Mouse (Mus musculus): ENCODE data around the gene Polr2g. TPM values are rescaled to one million over a fixed set of nuclear protein-coding genes. Genes with fewer than 3 reads are reported as not detected.
A peak's percentile ranks its signal among the peaks of the same experiment; 100 is the strongest.

Gene Polr2g
- polyA plus RNA-seq, 1 experiment from 2014 or later, result 65.7 TPM

DNA sequence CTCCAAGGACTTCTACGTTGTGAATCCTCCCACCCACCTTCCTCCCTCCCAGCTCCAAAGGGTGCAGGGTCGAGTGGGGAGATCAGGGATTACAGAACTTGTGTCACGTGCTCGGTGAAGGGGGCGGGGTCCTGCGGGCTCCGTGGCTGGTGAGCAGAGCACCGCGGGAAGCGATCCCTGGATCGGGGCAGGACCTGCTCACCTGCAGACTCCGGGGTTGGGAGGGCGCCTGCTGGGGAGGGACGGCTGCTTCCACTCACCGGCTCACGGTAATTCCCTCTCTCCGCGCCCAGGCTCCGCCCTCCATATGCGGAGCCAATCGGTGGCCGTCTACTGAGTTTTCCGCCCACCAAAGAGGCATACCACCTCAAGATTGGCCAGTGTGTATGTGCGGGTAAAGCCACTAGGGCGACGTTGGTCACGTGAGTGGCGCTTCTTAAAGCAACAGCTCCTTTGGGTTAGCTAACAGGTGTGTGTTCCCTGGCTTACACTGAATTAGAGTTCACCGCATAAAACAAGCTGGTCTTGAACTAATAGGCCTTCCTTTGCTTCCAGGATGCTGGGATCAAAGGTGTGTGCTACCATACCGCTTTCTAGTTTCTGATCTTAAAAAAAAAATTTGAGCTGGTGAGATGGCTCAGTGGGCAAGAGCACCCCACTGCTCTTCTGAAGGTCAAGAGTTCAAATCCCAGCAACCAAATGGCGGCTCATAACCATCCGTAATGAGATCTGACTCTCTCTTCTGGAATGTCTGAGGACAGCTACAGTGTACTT, 12.2 kb downstream of the Polr2g start, which contains the start of gene Taf6l:
TSS of gene Taf6l (minus strand) at position 410 of the 774 bp plus-strand sequence.
- H3K36me3 ChIP-seq (replicated peaks), result peaks cover 32% of the 10 kb centered on the region
- H3K4me3 ChIP-seq (replicated peaks), result peak within 1 kb of the TSS; percentile 89
- peak within 1 kb of the TSS; percentile 82 for H3K9ac ChIP-seq
- peak within 1 kb of the TSS; percentile 86 for H3K4me2 ChIP-seq
- H3K9me3 ChIP-seq (replicated peaks), result no peaks in the 10 kb centered on the region
- peak; percentile 99 for ATAC-seq (ENCODE audit: insufficient read depth)
- H3K27me3 ChIP-seq, result no peaks in the 10 kb centered on the region
- WGBS (ENCODE audit: insufficient replicate concordance), result under 1% methylated on average over 32 of the region's 32 CpGs
- H3K27ac ChIP-seq (replicated peaks), result peak within 1 kb of the TSS; percentile 89
- H3K4me1 ChIP-seq (replicated peaks), result peaks cover 24% of the 10 kb centered on the region

DNA sequence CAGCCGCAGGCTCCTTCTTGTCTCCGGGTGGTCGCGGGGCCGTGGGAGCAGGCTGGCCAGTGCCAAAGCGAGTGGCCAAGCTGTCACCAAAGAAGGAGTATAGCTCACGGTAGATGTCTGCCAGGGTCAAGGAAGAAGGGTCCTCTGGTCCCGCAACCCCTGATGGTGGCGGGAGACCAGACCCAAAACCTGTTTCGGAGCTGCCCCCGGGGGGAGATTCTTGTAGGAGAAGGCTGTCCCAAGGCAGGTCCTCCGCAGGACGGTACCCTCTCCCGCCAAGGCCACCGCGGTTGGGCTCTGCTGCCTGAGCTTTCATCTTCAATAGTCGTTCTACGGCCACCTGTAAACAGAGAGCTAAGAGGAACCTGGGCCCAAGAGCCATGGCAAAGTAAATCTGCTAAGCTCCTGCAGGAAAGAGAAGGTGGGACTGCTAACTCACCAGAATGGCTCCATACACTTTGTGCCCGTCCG, 23.4 kb downstream of the Polr2g start:
- Histone ChIP-seq H3K4me1 (replicated peaks) (peaks cover 51% of the 10 kb centered on the region), H3K27ac (replicated peaks) (peak overlapping the region; percentile 99), H3K4me2 (peak overlapping the region; percentile 92), H3K9ac (peak overlapping the region; percentile 97), H3K9me3 (replicated peaks) (no peaks in the 10 kb centered on the region), H3K27me3 (no peaks in the 10 kb centered on the region), H3K4me3 (replicated peaks) (peak overlapping the region; percentile 88), H3K36me3 (replicated peaks) (peaks cover 41% of the 10 kb centered on the region)
- ATAC-seq (ENCODE audit: insufficient read depth), result no peak
- WGBS (ENCODE audit: insufficient replicate concordance), result 3% methylated on average over 20 of the region's 20 CpGs

DNA sequence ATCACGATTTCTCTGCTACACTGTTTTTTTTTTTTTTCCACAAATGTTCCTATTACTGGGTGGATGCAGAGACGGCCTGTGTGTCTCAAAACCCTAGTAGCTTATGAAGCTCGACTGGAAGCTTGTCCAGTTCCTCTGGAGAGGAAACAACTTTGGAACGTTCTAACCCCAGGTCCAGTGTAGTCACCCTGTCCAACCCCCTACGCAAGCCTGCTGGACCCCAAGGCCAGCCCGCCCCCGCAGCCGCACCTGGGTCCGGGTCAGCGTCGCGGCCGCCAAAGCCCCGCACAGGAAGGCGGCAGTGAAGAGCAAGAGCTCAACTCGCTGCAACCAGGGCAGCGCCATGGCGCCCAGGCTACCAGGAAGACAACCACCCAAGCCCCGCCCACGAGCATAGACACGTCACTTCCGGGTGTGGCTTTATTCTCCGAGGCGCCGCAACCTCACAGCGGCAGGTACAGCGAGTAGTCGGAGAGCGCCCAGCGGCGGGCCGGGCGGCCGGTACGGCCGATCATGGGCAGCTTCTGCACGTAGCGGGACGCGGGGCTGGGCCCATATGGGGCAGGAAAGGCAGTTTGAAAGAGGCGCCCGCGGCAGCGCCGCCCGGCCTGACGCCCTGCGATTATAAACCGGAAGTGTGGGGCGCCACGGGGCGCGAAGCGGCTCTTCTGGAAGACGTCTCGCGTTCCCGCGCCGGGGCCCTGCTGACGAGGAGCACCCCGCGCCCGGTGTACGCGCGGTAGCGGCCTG, 24.1 kb downstream of the Polr2g start, which contains the start of gene Tmem179b:
TSS of gene Tmem179b (minus strand) at position 382 of the 750 bp plus-strand sequence.
- Histone ChIP-seq H3K4me1 (replicated peaks) (peaks cover 51% of the 10 kb centered on the region), H3K9ac (peak within 1 kb of the TSS; percentile 97), H3K27me3 (no peaks in the 10 kb centered on the region), H3K27ac (replicated peaks) (peak within 1 kb of the TSS; percentile 99), H3K4me2 (peak within 1 kb of the TSS; percentile 92), H3K36me3 (replicated peaks) (peaks cover 44% of the 10 kb centered on the region), H3K4me3 (replicated peaks) (peak within 1 kb of the TSS; percentile 88), H3K9me3 (replicated peaks) (no peaks in the 10 kb centered on the region)
- peak; percentile 88 for ATAC-seq (ENCODE audit: insufficient read depth)
- WGBS (ENCODE audit: insufficient replicate concordance), result under 1% methylated on average over 68 of the region's 68 CpGs

DNA sequence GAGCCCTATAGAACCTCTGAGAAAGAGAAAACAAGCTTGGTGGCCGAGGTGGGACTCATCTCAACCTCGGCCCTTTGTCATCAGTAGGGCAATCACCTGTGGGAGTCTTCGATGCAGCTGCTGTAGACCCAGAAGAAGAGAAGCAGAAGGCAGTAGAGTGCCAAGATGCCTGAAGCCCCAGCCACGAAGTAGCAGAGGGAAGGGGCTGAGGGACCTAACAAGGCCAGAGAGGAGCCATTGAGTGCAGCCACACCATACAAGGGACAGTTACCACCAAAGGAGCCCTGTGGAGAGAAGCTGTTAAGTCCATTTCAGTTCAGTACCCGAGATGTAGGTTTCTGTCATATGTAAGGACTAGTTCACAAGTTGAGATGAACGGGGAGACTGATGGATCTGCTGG, 25.0 kb downstream of the Polr2g start:
- peaks cover 48% of the 10 kb centered on the region for H3K36me3 ChIP-seq (replicated peaks)
- peak overlapping the region; percentile 99 for H3K27ac ChIP-seq (replicated peaks)
- H3K4me3 ChIP-seq (replicated peaks), result peak overlapping the region; percentile 88

DNA sequence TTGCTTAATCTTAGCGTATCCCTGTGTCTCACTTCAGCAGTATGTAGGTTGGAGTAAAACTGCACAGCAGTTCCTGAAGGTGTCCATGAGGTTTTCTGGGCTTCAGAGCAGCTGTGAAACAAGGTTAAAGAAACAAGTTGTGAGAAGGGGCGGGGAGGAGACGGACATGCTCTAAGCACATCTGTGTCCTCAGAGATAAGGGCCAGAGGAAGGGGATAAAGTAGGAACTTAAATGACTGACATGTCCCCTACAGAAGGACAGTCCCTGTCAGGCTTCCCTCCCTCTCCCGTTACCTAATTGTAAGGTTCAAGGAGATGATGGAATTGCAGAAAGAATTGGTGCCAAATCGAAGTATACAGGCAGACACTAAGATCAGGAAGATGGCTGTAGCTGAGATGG, 25.4 kb downstream of the Polr2g start:
- no peaks in the 10 kb centered on the region for H3K9me3 ChIP-seq (replicated peaks)
- H3K4me2 ChIP-seq, result peak overlapping the region; percentile 92
- H3K27ac ChIP-seq (replicated peaks), result peak overlapping the region; percentile 99
- H3K4me3 ChIP-seq (replicated peaks), result peak overlapping the region; percentile 88
- peaks cover 48% of the 10 kb centered on the region for H3K36me3 ChIP-seq (replicated peaks)
- H3K27me3 ChIP-seq, result no peaks in the 10 kb centered on the region
- peak overlapping the region; percentile 97 for H3K9ac ChIP-seq
- ATAC-seq (ENCODE audit: insufficient read depth), result peak; percentile 52
- 22% methylated on average over 5 of the region's 5 CpGs for WGBS (ENCODE audit: insufficient replicate concordance)
- H3K4me1 ChIP-seq (replicated peaks), result peaks cover 51% of the 10 kb centered on the region

More for the DNA sequence above, 25.0 kb downstream of the Polr2g start:
- Histone ChIP-seq H3K27me3 (no peaks in the 10 kb centered on the region), H3K9ac (peak overlapping the region; percentile 97), H3K4me2 (peak overlapping the region; percentile 92), H3K4me1 (replicated peaks) (peaks cover 51% of the 10 kb centered on the region), H3K9me3 (replicated peaks) (no peaks in the 10 kb centered on the region)
- ATAC-seq (ENCODE audit: insufficient read depth), result no peak
- 24% methylated on average over 6 of the region's 6 CpGs for WGBS (ENCODE audit: insufficient replicate concordance)

DNA sequence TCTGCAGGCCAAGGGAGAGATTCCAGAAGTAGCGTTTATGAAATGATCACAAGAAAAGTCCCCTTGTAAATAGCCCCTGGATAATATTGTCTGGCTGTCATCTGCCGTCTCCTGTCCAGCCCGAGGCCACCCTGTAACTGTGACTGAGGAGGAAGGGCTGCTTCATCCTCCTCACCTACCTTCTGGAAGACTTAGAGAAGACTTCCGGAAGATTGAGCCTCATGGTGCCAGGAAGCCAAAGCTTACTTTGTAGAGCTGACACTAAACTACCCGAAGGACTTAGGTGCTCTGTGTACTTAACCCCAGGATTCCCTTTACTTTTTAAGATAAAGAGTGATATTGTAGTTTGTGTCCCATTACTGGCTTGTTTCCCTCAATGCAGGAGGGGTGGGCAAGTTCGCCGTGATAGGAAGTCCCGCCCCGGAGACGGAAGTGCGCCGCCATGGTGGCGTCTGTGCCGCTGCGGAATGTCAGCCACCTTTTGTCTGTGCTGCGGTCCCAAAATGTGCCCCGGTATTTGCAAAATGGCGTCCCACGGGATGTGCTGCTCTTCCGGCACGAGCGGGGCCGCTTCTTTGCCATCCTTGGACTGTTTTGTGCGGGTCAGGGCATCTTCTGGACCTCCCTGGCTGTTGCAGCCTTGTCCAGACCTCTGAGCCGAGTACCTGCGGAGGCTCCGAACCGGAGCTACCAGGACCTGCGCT, 27.7 kb downstream of the Polr2g start, which contains the start of gene Tmem223:
TSS of gene Tmem223 (plus strand) at position 430 of the 704 bp plus-strand sequence.
- ATAC-seq (ENCODE audit: insufficient read depth), result no peak
- peaks cover 69% of the 10 kb centered on the region for H3K36me3 ChIP-seq (replicated peaks)
- peak within 1 kb of the TSS; percentile 85 for H3K27ac ChIP-seq (replicated peaks)
- peak within 1 kb of the TSS; percentile 81 for H3K9ac ChIP-seq
- H3K4me3 ChIP-seq (replicated peaks), result peak within 1 kb of the TSS; percentile 80
- peaks cover 41% of the 10 kb centered on the region for H3K4me1 ChIP-seq (replicated peaks)
- no peaks in the 10 kb centered on the region for H3K9me3 ChIP-seq (replicated peaks)
- WGBS (ENCODE audit: insufficient replicate concordance), result 13% methylated on average over 29 of the region's 29 CpGs
- no peaks in the 10 kb centered on the region for H3K27me3 ChIP-seq
- peak within 1 kb of the TSS; percentile 92 for H3K4me2 ChIP-seq

DNA sequence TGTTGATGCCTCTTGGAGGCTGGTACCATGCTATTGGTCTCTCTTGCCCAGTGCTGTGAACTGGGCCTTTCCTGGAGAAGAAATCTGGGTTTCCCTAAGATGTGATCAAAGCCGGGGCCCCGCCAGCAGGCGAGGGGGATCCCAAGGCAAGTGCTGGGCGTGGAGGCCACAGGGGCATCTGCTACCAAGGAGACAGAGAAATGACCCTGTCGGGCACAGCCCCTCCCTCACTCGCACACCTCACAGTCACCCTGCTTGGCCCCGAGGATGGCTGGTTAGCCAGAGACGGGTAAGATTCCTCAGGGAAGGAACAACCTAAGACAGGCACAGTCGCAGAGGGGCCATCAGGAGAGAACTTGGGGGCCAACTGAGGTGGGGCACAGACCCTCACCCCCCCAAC, 32.8 kb downstream of the Polr2g start:
- no peak overlapping the region for H3K9ac ChIP-seq
- H3K4me3 ChIP-seq (replicated peaks), result no peak overlapping the region
- H3K4me2 ChIP-seq, result no peak overlapping the region
- peaks cover 96% of the 10 kb centered on the region for H3K36me3 ChIP-seq (replicated peaks)
- no peak overlapping the region for H3K27ac ChIP-seq (replicated peaks)
- H3K9me3 ChIP-seq (replicated peaks), result no peaks in the 10 kb centered on the region
- H3K27me3 ChIP-seq, result no peaks in the 10 kb centered on the region
- H3K4me1 ChIP-seq (replicated peaks), result peaks cover 6% of the 10 kb centered on the region
- 87% methylated on average over 9 of the region's 9 CpGs for WGBS (ENCODE audit: insufficient replicate concordance)
- ATAC-seq (ENCODE audit: insufficient read depth), result no peak

DNA sequence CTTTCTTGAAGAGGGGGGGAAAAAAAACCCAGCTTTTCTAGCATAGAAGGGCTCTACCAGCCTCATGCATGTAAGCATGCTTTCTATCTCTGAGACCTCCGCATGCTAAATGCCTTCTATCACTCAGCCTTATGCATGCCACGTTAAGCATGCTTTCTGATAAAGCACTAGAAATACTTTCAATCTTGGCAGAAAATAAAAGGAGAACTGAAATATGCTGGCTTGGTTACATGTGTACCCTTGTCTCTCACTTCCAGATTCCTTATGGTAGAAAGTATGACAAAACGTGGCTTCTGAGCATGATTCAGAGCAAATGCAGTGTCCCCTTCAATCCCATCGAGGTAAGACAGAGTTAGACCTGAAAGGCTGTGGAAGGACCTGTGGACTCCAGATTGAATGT, 35.1 kb downstream of the Polr2g start:
- H3K4me3 ChIP-seq (replicated peaks), result no peak overlapping the region
- H3K4me1 ChIP-seq (replicated peaks), result peaks cover 17% of the 10 kb centered on the region
- no peak for ATAC-seq (ENCODE audit: insufficient read depth)
- 74% methylated on average over 4 of the region's 4 CpGs for whole genome bisulfite sequencing (ENCODE audit: insufficient replicate concordance)
- no peaks in the 10 kb centered on the region for H3K9me3 ChIP-seq (replicated peaks)
- peaks cover 79% of the 10 kb centered on the region for H3K36me3 ChIP-seq (replicated peaks)
- no peaks in the 10 kb centered on the region for H3K27me3 ChIP-seq
- H3K9ac ChIP-seq, result no peak overlapping the region
- H3K4me2 ChIP-seq, result no peak overlapping the region
- H3K27ac ChIP-seq (replicated peaks), result no peak overlapping the region

DNA sequence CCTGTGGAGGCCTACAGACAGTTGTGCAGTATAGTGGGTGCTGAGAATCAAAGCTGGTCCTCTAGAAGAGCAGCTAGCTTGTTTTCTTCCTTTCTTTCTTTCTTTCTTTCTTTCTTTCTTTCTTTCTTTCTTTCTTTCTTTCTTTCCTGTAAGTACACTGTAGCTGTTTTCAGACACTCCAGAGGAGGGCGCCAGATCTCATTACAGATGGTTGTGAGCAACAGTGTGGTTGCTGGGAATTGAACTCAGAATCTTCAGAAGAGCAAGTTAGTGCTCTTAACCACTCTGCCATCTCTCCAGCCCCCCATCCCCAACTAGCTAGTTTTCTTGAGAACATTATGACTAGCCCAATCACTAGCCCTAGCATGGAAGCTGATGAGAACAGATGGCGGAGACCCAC, 37.6 kb downstream of the Polr2g start:
- Histone ChIP-seq H3K9ac (no peak overlapping the region), H3K4me2 (no peak overlapping the region), H3K9me3 (replicated peaks) (no peaks in the 10 kb centered on the region), H3K4me3 (replicated peaks) (no peak overlapping the region), H3K27ac (replicated peaks) (no peak overlapping the region), H3K27me3 (no peaks in the 10 kb centered on the region), H3K36me3 (replicated peaks) (peaks cover 54% of the 10 kb centered on the region), H3K4me1 (replicated peaks) (peaks cover 29% of the 10 kb centered on the region)
- ATAC-seq (ENCODE audit: insufficient read depth), result no peak
- 84% methylated on average over 2 of the region's 2 CpGs for WGBS (ENCODE audit: insufficient replicate concordance)

DNA sequence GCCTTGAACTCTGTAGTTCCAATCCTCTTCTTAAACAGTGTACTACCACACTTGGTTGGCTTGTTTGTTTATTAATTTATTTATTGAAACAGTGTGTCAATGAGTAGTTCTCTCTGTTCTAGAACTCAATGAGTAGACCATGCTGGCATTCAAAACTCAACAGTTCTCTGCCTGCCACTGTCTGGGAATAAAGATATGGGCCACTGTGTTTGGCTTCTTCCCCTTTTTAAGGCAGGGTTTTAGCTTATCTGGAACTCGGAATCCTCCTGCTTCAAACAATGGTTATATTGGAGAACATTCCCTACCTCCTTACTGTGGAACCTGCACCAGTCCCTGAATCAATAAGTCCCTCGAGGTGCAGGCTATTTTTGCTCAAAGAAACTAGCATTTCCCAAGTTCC, 39.5 kb downstream of the Polr2g start:
- peak overlapping the region; percentile 96; the same call in 1 of the 2 replicates for H3K9ac ChIP-seq
- H3K27me3 ChIP-seq, result no peaks in the 10 kb centered on the region
- 0 out of 2 replicates have a peak overlapping the region, but pooled peaks have one; percentile 21 for H3K27ac ChIP-seq (replicated peaks)
- no peaks in the 10 kb centered on the region for H3K9me3 ChIP-seq (replicated peaks)
- no peak for ATAC-seq (ENCODE audit: insufficient read depth)
- peaks cover 38% of the 10 kb centered on the region for H3K4me1 ChIP-seq (replicated peaks)
- WGBS (ENCODE audit: insufficient replicate concordance), result 22% methylated on average over 2 of the region's 2 CpGs
- H3K36me3 ChIP-seq (replicated peaks), result peaks cover 52% of the 10 kb centered on the region
- H3K4me2 ChIP-seq, result peak overlapping the region; percentile 81
- peak overlapping the region; percentile 80 for H3K4me3 ChIP-seq (replicated peaks)

Measured in liver, embryonic 15.5 days (tissue).